31 mouse cellular contexts compared by ENCODE assay signal in genomic region chr11:81954398-81954797, GRCm38 (mm10). TPM values are rescaled to one million over a fixed set of nuclear protein-coding genes. Genes with fewer than 3 reads are reported as not detected.
A peak's percentile ranks its signal among the peaks of the same experiment; 100 is the strongest.
DNase-seq lines count a peak whose midpoint lies in the region; ATAC-seq lines count a peak whose summit lies in the region.
"Had no signal": no experiment of that assay in that cellular context is flagged by ENCODE, and none has a peak within 500 bp of the region (broad histone marks: within the 10 kb centered on the region; RNA-seq: fewer than 3 reads in every experiment).

No protein-coding gene starts in this region.

- 64% methylated on average over 4 of the region's 4 CpGs for WGBS in heart, embryonic 12.5 days

- no peaks in the 10 kb centered on the region for H3K9me3 ChIP-seq in heart, embryonic 12.5 days (replicated peaks)
- H3K9me3 ChIP-seq: embryonic facial prominence, embryonic 12.5 days; hindbrain, embryonic 10.5 days; hindbrain, embryonic 15.5 days; kidney, embryonic 15.5 days; limb, embryonic 13.5 days; lung, embryonic 15.5 days; neural tube, embryonic 13.5 days had no signal

- H3K27ac ChIP-seq in heart, embryonic 12.5 days (ENCODE audit: poor library complexity, severe bottlenecking), result no peak overlapping the region
- H3K27ac ChIP-seq: embryonic facial prominence, embryonic 12.5 days; hindbrain, embryonic 10.5 days; hindbrain, embryonic 15.5 days; kidney, embryonic 15.5 days; layer of hippocampus, adult 2 months; left cerebral cortex, adult 2 months; limb, embryonic 13.5 days; lung, embryonic 15.5 days; neural tube, embryonic 13.5 days had no signal

- H3K27me3 ChIP-seq in heart, embryonic 12.5 days (replicated peaks), result 0 out of 2 replicates have a peak, but pooled peaks cover under 1% of the 10 kb centered on the region
- H3K27me3 ChIP-seq in splenic B cell, adult 2 months (ENCODE audit: control insufficient read depth, insufficient read depth, low read length, poor library complexity, severe bottlenecking), result no peaks in the 10 kb centered on the region
- H3K27me3 ChIP-seq: embryonic facial prominence, embryonic 12.5 days; hindbrain, embryonic 15.5 days; kidney, embryonic 15.5 days; limb, embryonic 13.5 days; lung, embryonic 15.5 days; neural tube, embryonic 13.5 days had no signal

- no peaks in the 10 kb centered on the region for H3K36me3 ChIP-seq in heart, embryonic 12.5 days
- H3K36me3 ChIP-seq in splenic B cell, adult 2 months (ENCODE audit: control insufficient read depth, insufficient read depth, low read length, poor library complexity, severe bottlenecking), result no peaks in the 10 kb centered on the region
- H3K36me3 ChIP-seq: embryonic facial prominence, embryonic 12.5 days; hindbrain, embryonic 10.5 days; hindbrain, embryonic 15.5 days; kidney, embryonic 15.5 days; limb, embryonic 13.5 days; lung, embryonic 15.5 days; neural tube, embryonic 13.5 days had no signal

- H3K9ac ChIP-seq in heart, embryonic 12.5 days, result no peak overlapping the region
- H3K9ac ChIP-seq: embryonic facial prominence, embryonic 12.5 days; hindbrain, embryonic 15.5 days; kidney, embryonic 15.5 days; limb, embryonic 13.5 days; lung, embryonic 15.5 days; neural tube, embryonic 13.5 days had no signal

- no peak for ATAC-seq in heart, embryonic 12.5 days (ENCODE audit: insufficient number of reproducible peaks, low FRiP score)
- ATAC-seq in megakaryocyte, adult 5-6 weeks (ENCODE audit: poor library complexity, severe bottlenecking), result peak; percentile 93
- ATAC-seq in megakaryocyte-erythroid progenitor cell, adult 5-6 weeks (replicated peaks; ENCODE audit: low FRiP score, low TSS enrichment, poor library complexity, severe bottlenecking), result no peak
- ATAC-seq: forebrain, embryonic 14.5 days; inflammation-experienced regulatory T-cells, adult 6 months; midbrain, embryonic 16.5 days had no signal

- peak; percentile 95 for DNase-seq in heart, adult 11 months
- DNase-seq in spleen, postnatal 36 days (ENCODE audit: low spot score in 2 of 2), result peak; percentile 14 to 22
- no peak for DNase-seq in spleen, postnatal 4 days (ENCODE audit: low spot score in 2 of 2)
- DNase-seq in splenic B cell, adult 2 months (ENCODE audit: low read depth, low spot score), result peak; percentile 38
- DNase-seq in kidney, adult 18-20 months, result no peak
- DNase-seq: adrenal gland, postnatal 25 days; cerebellum, adult 2 months; cerebellum, postnatal 14 days; gastrocnemius, postnatal 25 days; kidney, adult 11 months; kidney, postnatal 36 days; right cerebral cortex, postnatal 25 days had no signal

- no peak overlapping the region for H3K4me2 ChIP-seq in heart, embryonic 12.5 days
- H3K4me2 ChIP-seq: embryonic facial prominence, embryonic 12.5 days; hindbrain, embryonic 15.5 days; kidney, embryonic 15.5 days; limb, embryonic 13.5 days; liver, embryonic 11.5 days; lung, embryonic 15.5 days; neural tube, embryonic 13.5 days had no signal

- H3K4me3 ChIP-seq in heart, embryonic 12.5 days, result no peak overlapping the region
- H3K4me3 ChIP-seq: embryonic facial prominence, embryonic 12.5 days; hindbrain, embryonic 10.5 days; hindbrain, embryonic 15.5 days; kidney, embryonic 15.5 days; layer of hippocampus, adult 2 months; left cerebral cortex, adult 2 months; limb, embryonic 13.5 days; lung, embryonic 15.5 days; myocyte; neural tube, embryonic 13.5 days had no signal

- no peaks in the 10 kb centered on the region for H3K4me1 ChIP-seq in heart, embryonic 12.5 days (replicated peaks)
- H3K4me1 ChIP-seq: embryonic facial prominence, embryonic 12.5 days; hindbrain, embryonic 10.5 days; hindbrain, embryonic 15.5 days; kidney, embryonic 15.5 days; limb, embryonic 13.5 days; lung, embryonic 15.5 days; neural tube, embryonic 13.5 days had no signal

RNA-seq across cellular contexts. Expression of gene Asic2, which starts 13.9 kb away (rescaled TPM):
- polyA plus RNA-seq in heart, embryonic 12.5 days (2016; fragmentation: Nextera tagmentation; extraction: Ambion mirVana), result 0.06 and 0.12 TPM in 2 replicates
- total RNA-seq in megakaryocyte, adult 5-6 weeks (2015), result not detected in 2 replicates
- not detected in 2 replicates for total RNA-seq in megakaryocyte, adult 5-6 weeks (2017)
- total RNA-seq in megakaryocyte-erythroid progenitor cell, adult 5-6 weeks (2014; fragmentation: Nextera tagmentation), result not detected in 2 replicates
- not detected in 2 replicates for total RNA-seq in megakaryocyte-erythroid progenitor cell, adult 5-6 weeks (2017)
- total RNA-seq: gastrocnemius, postnatal 25 days had no signal
- polyA plus RNA-seq: heart, embryonic 16.5 days; inflammation-experienced regulatory T-cells, adult 6 months; liver, embryonic 16.5 days; myocyte had no signal

Comparison
In these comparisons a context has a peak if more than half of its experiments do, and no peak if none do; other contexts are left out.
1. DNase-seq: peak in heart, adult 11 months (single experiment), spleen, postnatal 36 days (2 of 2) and splenic B cell, adult 2 months (single experiment); none in spleen, postnatal 4 days (0 of 2) and kidney, adult 18-20 months (single experiment).